Mouse (Mus musculus) ES-E14 (cell line): Measurements from ENCODE around the gene Flt3. TPM values are rescaled to one million over a fixed set of nuclear protein-coding genes. Genes with fewer than 3 reads are reported as not detected.
A peak's percentile ranks its signal among the peaks of the same experiment; 100 is the strongest.

ENCODE experiments used
- DNase-seq: peaks from one replicate; pipeline ENCODE4 v3.0.0-alpha.2; 2013; ENCODE audit warnings: low read depth, low spot score
- H3K27ac ChIP-seq: 2 replicates; pipeline ENCODE4 v1.5.1; 2012; ENCODE audit warnings: low read depth, mild to moderate bottlenecking, low read length, moderate library complexity, mixed read lengths; ENCODE audit not compliant: poor library complexity, insufficient read depth, severe bottlenecking
- H3K36me3 ChIP-seq: 2 replicates; pipeline ENCODE4 v1.6.1; 2012; ENCODE audit warnings: mild to moderate bottlenecking, low read length, moderate library complexity, mixed read lengths; ENCODE audit not compliant: control insufficient read depth, poor library complexity, insufficient read depth, severe bottlenecking
- H3K4me1 ChIP-seq, 2 experiments: fragments of 150-350 bp in 1 of 2; sonication (generic) in 1 of 2; 2 replicates each; pipeline ENCODE4 v1.6.1; 2012; ENCODE audit warnings: low read length in 2 of 2, mild to moderate bottlenecking in 1 of 2, mixed read lengths in 1 of 2; ENCODE audit not compliant: control insufficient read depth in 2 of 2, insufficient read depth in 2 of 2, poor library complexity in 1 of 2
- H3K4me3 ChIP-seq, 2 experiments: fragments of 150-350 bp in 1 of 2; sonication (generic) in 1 of 2; 2 replicates each; pipeline ENCODE4 v1.5.1; 2012; ENCODE audit warnings: low read length in 2 of 2, low read depth in 1 of 2, mild to moderate bottlenecking in 1 of 2, mixed read lengths in 1 of 2; ENCODE audit not compliant: insufficient read depth in 1 of 2, poor library complexity in 1 of 2, severe bottlenecking in 1 of 2
- H3K9ac ChIP-seq: 2 replicates; pipeline ENCODE4 v1.6.1; 2012; ENCODE audit warnings: low read depth, mild to moderate bottlenecking, low read length, mixed read lengths; ENCODE audit not compliant: poor library complexity, insufficient read depth, severe bottlenecking
- H3K9me3 ChIP-seq: fragments of 150-350 bp; sonication (generic); 2 replicates; pipeline ENCODE4 v1.6.1; 2012; ENCODE audit warnings: low read depth, mild to moderate bottlenecking, low read length; ENCODE audit not compliant: control insufficient read depth, insufficient read depth
- CHD2 ChIP-seq: IDR thresholded peaks from 2 replicates; pipeline ENCODE4 v1.6.1; 2014; ENCODE audit warnings: mild to moderate bottlenecking, low read depth, low read length, inconsistent platforms
- HCFC1 ChIP-seq: IDR thresholded peaks from 2 replicates; pipeline ENCODE4 v1.6.1; 2012; ENCODE audit warnings: low read length, inconsistent platforms, borderline replicate concordance; ENCODE audit not compliant: insufficient read depth
- MAFK ChIP-seq: IDR thresholded peaks from 2 replicates; pipeline ENCODE4 v1.6.1; 2014; ENCODE audit warnings: mild to moderate bottlenecking, low read depth, low read length, inconsistent platforms; ENCODE audit not compliant: insufficient read depth
- ZC3H11A ChIP-seq: IDR thresholded peaks from 2 replicates; pipeline ENCODE4 v1.6.1; 2012; ENCODE audit warnings: low read depth, mild to moderate bottlenecking, inconsistent platforms, low read length, borderline replicate concordance
- ZNF384 ChIP-seq: IDR thresholded peaks from 2 replicates; pipeline ENCODE4 v1.6.1; 2012; ENCODE audit warnings: low read depth, low read length, inconsistent platforms
- in situ Hi-C, 2 experiments: fragments of 600-800 bp; cut with MboI; formaldehyde crosslinking; loops; one replicate each; pipeline ENCODE4 v1.15.1; 2025; ENCODE audit warnings: low sequenced_read_pairs in 2 of 2, inconsistent platforms in 1 of 2; ENCODE audit not compliant: unreplicated experiment in 2 of 2
- total RNA-seq: library from RNA; depleted of rRNA; stranded (reverse); fragments of 300-350 nt; gene quantifications from 2 replicates; pipeline ENCODE4 v1.2.3, GENCODE M21; 2012; rRNA removed

Flt3 gene
- total RNA-seq, 1 experiment = 0.27 TPM

DNA sequence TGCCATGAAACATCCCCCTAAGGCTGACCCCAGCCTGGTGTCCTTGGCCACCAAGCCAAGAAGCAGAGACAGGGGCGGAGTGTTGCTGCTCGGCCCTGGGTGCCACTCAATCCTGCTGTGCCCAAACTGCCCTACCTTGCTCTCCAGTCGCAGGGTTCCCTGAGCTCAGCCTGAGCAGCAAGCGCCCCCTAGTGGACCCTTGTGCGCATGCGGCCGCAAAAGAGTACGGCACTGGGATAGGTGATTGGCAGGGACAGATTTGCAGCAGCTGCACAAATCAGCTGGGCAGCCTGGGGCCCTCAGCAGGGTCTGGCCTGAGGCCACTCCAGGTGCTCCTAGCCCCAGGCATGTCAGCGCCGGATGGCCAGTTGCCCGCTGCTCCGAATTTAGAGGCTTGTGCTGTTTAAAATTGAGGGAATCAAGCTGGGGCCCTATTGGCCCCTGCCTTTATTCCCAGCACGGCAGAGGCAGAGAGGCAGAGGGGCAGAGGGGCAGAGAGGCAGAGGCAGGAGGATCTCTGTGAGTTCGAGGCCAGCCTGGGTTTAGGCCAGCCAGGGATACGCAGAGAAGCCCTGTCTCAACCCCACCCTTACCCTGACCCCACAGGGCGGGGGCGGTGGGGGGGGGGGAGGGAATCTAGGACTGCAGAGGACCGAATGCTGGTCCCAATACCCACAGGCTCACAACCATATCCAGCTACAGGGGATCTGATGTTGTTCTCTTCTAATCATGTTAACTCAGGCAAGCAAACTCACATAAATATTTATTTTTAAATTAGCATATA, 107.0 kb downstream of the Flt3 start:
- in situ Hi-C loops = no loop called here
- H3K4me3 ChIP-seq = peak overlapping the region in 1 of 2 experiments; percentile 18; a peak in 1 of 4 replicates

GRCm38 (mm10) chr5:147292506-147293120, 107.7 kb downstream of the Flt3 start:
- Histone ChIP-seq H3K9me3 (no peaks in the 10 kb centered on the region), H3K4me1 (peaks cover 0 to 9% of the 10 kb centered on the region in 2 experiments; a peak in 1 of 4 replicates), H3K36me3 (no peaks in the 10 kb centered on the region), H3K4me3 (peak overlapping the region in 1 of 2 experiments; percentile 7; a peak in 1 of 4 replicates), H3K27ac (no peak overlapping the region), H3K9ac (no peak overlapping the region)
- DNase-seq = no peak
- no peak for TF ChIP-seq MAFK
- no peak for TF ChIP-seq CHD2
- no peak for TF ChIP-seq ZNF384
- no peak for TF ChIP-seq ZC3H11A
- no peak for TF ChIP-seq HCFC1
- in situ Hi-C loops = no loop called here

More for the DNA sequence above, 107.0 kb downstream of the Flt3 start:
- Histone ChIP-seq H3K27ac (no peak overlapping the region), H3K9ac (no peak overlapping the region), H3K36me3 (no peaks in the 10 kb centered on the region), H3K4me1 (peaks cover 0 to 9% of the 10 kb centered on the region in 2 experiments; a peak in 1 of 4 replicates), H3K9me3 (no peaks in the 10 kb centered on the region)
- DNase-seq = peak; percentile 89
- TF ChIP-seq MAFK (0 out of 2 replicates have a peak, but pooled peaks have one; percentile 31), ZC3H11A (no peak; the same call in 1 of the 2 replicates), CHD2 (no peak)

DNA sequence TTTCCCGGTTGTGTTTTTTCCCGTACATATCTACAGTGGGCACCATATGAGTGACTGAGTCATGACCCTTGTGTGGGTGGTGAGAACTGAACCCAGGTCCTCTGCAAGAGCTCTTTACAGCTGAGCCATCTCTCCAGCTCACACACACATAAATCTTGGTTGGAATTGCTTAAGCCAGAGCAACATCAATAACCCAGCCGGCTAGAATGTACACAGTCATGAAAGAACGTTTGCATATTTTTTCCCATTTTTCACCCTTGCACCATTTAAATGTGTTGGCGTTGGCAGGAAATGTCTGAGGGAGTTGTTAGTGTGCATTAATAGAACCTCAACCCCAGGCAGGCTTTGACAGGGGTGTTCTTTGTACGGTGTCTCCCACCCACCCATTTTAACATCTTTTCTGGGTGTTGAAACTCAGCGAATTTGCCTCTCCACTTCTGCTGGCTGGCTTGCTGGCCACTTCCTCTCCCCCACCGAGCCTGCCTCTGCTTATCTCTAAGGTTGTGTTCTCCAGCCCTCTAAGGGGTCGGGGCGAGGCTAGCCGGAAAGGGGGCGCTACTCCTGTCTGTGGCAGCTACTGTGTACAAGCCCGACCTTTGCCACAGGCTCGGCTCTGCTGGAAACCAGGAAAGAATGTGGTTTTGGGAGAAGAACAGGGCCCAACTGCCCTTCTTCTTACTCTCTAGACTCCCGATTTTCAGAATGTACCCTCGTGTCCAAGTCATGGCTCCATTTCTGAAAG, 108.4 kb downstream of the Flt3 start:
- H3K27ac ChIP-seq = no peak overlapping the region
- H3K9me3 ChIP-seq = no peaks in the 10 kb centered on the region
- DNase-seq = no peak
- in situ Hi-C loops = no loop called here
- H3K4me3 ChIP-seq = peak overlapping the region in 1 of 2 experiments; percentile 7; a peak in 1 of 4 replicates
- no peak for TF ChIP-seq HCFC1
- TF ChIP-seq CHD2 = no peak
- TF ChIP-seq ZC3H11A = no peak
- TF ChIP-seq ZNF384 = no peak
- TF ChIP-seq MAFK = no peak
- no peaks in the 10 kb centered on the region for H3K36me3 ChIP-seq
- no peak overlapping the region for H3K9ac ChIP-seq
- H3K4me1 ChIP-seq = peaks cover 0 to 9% of the 10 kb centered on the region in 2 experiments; a peak in 1 of 4 replicates

GRCm38 (mm10) chr5:147284365-147284764, 115.9 kb downstream of the Flt3 start:
- Histone ChIP-seq H3K27ac (no peak overlapping the region), H3K4me1 (no peaks in the 10 kb centered on the region), H3K9ac (no peak overlapping the region), H3K4me3 (no peak overlapping the region), H3K36me3 (no peaks in the 10 kb centered on the region), H3K9me3 (no peaks in the 10 kb centered on the region)
- no peak for TF ChIP-seq MAFK
- no peak for TF ChIP-seq ZNF384
- in situ Hi-C loops = no loop called here
- DNase-seq = no peak

Other genes with a start within 250 kb of the Flt3 start
- gene Gsx1, start 211.8 kb downstream of the Flt3 start, total RNA-seq = 0.26 TPM in 1 of 2 replicates, not detected in the other
- 0.09 TPM in 1 of 2 replicates, not detected in the other for gene Pdx1, start 130.5 kb downstream of the Flt3 start, total RNA-seq
- gene Cdx2, start 93.2 kb downstream of the Flt3 start, total RNA-seq = 2.8 and 5.4 TPM in 2 replicates
- gene Urad, start 78.0 kb downstream of the Flt3 start, total RNA-seq = not detected in 2 replicates
- gene Pan3, start 29.7 kb upstream of the Flt3 start, total RNA-seq = 57.3 and 61.8 TPM in 2 replicates